Mouse (Mus musculus) kidney, adult 9 months (tissue): ENCODE measurements around the gene Mtap.

Source experiments
- DNase-seq: peaks from one replicate; pipeline ENCODE4 v3.0.0; 2022

Gene Mtap

DNA sequence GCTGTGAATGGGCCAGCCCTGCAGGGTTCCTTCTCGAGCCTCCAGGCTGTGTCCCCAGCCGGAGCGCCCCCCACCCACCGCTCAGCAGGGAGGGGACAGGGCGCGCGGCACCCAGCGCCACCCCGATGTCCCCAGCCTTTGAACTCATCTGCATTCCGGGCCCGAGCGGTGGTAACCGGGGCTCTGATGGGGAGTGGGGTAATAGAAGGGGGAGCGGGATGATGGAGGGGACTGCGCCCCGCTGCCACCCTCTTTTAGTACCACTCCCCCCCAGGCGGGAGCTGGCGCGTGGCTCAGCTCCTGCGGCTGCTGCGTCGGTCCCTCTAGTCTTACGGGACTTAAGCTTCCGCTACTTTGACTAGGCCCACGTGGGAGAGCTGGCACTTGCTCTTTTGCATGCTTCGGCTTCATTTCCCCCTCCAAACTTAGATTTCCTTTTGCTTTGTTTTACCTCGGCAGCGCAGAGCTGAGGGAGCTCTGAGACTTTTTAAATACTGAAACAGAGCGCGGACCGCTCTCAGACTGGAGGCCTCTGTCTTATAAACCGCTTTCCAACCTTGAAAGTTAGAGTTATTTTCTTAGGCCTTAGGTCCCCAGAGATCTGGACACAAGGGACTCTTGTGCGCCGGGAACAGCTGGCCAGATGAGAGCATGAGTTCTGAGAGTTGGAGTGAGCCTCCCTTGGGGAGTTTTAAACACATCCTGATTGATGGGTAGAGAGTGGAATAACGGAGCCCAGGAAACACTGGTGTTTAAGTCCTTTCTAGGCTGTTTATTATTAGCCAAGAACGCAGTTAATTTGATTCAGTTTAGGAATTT is 829 bp downstream of the Mtap start:
- peak; percentile 58 for DNase-seq

DNA sequence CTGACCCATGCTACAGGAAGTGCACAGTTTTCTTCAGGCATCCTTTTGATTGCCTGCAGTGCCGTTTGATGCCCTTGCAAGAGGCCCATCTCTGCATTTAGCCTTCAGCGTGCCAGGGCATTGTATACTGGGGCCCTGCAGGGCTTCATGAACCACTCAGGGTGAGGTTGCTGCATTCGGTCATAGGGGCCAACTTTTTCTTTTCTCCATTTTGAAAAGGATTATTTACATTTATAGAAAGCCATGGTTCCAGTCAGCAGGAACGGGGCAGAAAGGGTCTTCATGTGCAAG is 1.4 kb downstream of the Mtap start:
- no peak for DNase-seq

DNA sequence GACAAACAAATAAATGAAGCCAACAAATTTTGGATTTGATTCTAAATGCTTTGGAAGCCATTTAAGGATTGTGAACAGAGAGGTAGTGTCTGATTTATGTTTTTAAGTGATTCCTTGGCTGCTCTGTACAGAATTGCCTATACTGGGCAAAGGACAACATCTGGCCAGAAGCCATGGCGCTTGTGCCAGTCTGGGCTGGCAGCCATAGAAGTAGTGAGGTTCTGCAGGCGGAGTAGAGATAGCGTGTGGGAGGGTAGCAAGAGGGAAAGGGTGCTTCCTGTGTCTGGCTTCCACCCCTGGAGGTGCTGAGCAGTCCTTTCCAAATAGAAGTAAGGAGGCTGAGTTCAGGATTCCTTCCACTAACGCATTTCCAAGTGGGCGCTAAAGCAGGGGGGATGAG is 3.9 kb downstream of the Mtap start:
- DNase-seq = peak; percentile 50

DNA sequence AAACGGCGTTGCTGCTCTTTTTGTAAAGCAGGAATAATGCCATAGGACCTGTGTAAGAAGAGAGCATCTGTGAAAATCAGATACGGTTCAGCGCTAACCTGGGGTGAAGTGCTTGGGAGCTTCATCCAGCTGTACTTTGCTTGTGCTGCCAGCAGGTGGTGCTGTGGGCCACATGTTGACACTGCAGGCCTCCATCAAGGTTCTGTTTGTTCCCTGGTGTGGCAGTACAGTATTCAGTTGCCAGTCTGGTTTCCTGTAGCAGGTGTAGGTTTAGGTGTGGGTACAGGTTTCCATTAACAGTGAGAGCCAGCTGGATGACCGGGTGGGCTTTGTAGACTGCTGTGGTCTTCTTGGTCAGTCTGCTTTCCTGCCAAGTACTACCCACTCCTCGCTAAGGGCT is 8.5 kb downstream of the Mtap start:
- DNase-seq = peak; percentile 64

DNA sequence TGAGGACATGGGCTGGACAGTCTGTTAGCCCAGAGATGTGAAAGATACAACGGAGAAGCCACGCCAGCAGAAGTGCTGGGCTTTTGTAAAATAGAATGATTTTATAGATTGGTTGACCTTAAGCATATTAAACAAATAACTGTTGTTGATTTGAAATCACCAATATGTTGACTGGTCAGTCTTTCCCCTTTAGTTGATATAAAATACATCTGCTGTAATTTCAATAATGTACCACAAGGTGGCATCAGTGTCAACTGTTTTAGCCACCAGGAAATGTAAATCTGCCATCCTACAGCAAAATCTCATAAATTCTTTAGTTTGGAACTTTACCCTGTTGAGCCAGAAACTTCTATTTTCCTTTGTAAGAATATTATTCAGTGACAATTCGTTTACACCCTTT is 9.4 kb downstream of the Mtap start:
- peak; percentile 49 for DNase-seq

DNA sequence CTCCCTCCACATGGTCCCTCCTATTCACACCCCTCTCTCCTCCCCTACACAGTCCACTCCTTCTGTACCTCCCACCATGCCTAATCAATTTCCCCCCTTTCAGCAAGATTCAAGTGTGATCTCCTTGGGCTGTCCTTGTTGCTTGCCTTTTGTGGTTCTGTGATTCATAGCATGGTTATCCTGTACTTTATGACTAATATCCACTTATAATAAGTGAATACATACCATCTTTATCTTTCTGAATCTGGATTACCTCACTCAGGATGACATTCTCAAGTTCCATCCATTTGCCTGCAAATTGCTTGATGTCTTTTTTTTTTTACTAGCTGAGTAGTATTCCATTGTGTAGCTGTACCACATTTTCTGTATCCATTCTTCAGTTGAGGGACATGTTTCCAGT is 12.3 kb downstream of the Mtap start:
- DNase-seq = no peak

DNA sequence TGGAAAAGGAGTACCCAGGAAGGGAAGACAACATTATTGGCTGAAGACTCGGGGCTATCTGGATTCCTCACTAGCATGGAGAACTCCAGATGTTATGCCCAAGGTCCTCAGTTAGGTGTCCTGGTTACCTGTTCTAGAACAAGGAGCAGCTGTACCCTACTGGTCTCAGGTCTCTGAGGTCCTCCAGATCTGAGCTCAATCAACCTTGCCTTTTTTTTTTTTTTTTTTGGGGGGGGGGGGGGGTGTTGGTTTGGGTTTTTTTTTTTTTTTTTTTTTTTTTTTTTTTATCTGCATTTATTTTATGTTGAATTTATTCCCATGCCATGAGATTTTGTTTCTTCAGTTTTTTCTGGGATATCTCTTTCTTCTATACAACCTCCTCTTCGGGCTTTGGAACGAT is 24.5 kb downstream of the Mtap start:
- no peak for DNase-seq

DNA sequence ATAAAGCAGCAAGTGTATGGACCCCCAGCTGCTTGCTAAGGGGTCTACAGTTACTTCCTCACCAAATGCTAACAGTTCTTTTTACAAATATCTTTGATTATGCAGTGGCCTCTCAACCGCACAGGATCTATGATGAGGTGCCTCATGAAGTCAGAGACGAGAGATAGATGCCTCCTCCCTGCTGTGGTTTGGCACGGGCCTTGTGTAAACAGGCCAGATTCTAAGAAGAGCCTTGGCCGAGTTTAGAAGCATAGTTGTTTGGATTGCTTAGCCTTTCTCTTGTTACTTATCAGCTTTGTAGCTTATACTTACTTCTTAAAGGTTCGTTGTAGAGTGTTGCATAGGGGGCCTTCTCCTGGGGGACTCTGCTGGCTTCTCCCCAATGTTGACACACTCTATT is 25.6 kb downstream of the Mtap start:
- no peak for DNase-seq

DNA sequence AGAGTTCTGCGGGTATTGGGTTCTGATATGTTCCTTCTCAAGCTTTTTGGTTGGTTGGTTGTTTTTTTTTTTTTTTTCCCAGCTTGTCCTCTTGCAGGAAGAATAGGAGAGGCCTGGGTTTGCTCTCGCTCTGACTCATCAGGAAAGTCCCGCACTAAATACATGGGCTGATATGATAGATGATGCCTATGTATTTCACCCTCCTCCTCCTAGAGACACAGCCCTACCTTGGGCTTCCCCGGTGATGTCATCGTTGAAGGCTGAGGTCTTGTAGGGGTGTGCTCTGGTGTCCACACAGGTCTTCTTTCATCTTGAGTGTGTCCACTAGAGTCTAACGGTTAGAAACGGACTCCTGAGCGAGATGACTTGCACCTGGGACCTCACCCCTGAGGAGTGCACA is 26.7 kb downstream of the Mtap start:
- no peak for DNase-seq

DNA sequence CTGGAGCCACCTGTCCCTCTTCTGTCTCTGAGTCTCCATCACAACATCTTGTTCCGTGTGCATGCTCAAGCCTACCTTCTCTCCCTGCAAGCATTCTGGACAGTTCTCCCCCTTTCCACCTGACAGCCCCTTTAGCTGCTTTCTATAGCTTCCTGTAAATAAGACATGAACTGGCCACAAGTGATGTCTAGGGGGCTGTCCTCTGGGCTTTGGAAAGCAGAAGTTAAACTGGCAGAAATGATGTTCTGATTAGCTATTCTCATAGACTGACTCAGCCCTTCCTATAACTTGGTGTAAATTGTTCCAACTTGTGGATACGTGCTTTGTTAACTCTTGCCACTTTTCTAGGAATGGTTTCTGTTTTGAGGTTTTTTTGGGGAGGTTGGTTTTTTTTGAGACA is 27.8 kb downstream of the Mtap start:
- DNase-seq = no peak

DNA sequence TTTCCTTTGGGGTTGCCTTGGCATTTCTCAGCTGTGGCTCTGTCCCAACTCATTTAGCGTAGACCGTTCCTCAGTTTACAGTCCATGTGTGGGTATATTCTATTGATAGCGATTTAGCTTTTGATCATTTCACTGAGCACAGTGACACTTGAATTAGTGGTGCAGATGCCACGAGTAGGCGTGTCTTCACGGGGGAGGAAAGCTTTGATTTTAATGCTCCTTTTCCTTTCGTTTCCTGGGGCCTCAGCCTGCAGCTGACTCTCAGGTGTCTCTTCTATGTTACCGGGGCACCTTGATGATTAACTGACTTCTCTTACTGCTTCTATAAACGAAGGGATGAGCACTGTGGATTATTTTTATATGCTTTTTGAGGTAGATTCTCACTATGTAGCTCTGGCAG is 32.0 kb downstream of the Mtap start:
- DNase-seq = no peak

DNA sequence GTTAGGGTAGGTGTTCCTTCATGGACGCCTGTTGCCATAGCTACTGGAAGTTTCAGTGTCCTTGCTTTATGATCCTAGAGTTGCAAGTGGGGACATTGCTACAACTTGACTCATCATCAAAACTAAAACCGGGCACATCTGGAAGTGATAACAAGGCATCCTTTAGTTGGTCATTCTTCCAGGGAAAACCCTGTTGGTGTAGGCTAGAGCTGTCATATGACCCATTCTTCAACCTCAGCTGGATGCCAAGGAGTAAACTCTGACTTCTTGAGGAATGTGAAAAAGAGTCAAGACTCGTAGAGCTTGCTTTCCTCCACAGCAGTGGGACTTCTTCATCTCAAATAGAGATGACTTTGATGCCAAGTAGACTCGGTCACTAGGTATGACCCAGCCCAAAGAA is 32.8 kb downstream of the Mtap start:
- no peak for DNase-seq

DNA sequence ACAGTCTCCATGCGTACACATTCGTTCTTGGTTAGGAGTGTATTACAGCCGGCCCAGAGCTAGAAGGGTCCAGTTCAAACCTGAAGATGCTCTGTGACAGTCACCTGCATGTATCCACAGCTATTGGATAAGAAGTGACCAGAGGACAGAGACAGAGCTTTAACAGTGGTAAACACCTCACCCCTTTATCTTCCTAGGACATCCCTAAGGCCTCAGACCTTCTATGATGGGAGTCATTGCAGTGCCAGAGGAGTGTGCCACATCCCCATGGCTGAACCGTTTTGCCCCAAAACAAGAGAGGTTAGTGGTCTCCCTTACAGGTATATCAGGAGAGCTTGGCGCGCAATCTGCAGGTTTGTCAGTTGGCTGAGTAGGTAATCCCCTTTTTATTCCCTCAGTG is 34.0 kb downstream of the Mtap start:
- DNase-seq = no peak

DNA sequence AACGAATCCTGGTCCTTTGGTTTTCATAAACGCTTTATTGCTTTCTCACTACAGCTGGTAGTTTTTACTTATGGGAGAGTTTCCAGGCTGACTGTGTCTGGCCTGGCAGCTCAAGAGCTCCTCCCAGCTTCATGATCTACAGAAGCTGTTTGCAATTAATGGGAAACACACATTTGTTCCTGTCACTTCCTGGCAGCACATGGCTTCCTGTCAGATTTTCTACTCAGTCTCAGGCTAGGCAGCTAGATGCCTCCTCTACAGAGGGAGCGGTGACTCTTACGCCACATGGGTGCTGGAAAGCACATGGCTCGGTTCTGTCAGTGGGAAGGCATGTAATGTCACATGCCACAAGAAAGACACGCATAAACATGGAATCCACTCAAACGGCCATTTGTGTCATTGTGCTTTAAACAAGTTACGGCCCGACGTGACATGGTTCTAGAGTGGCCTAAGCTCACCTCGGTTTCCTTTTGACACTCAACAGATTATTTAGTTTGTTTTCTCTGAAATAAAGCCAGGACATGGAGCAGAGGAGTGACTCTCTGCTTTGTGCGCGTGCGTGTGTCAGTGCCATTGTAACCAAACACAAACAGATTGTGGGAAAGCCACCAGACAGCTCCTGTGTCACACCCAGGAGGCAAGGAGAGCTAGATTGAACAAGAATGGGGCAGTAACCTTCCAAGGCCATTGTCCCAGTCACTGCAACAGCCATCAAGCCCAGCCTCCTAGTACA is 36.1 kb downstream of the Mtap start:
- no peak for DNase-seq

DNA sequence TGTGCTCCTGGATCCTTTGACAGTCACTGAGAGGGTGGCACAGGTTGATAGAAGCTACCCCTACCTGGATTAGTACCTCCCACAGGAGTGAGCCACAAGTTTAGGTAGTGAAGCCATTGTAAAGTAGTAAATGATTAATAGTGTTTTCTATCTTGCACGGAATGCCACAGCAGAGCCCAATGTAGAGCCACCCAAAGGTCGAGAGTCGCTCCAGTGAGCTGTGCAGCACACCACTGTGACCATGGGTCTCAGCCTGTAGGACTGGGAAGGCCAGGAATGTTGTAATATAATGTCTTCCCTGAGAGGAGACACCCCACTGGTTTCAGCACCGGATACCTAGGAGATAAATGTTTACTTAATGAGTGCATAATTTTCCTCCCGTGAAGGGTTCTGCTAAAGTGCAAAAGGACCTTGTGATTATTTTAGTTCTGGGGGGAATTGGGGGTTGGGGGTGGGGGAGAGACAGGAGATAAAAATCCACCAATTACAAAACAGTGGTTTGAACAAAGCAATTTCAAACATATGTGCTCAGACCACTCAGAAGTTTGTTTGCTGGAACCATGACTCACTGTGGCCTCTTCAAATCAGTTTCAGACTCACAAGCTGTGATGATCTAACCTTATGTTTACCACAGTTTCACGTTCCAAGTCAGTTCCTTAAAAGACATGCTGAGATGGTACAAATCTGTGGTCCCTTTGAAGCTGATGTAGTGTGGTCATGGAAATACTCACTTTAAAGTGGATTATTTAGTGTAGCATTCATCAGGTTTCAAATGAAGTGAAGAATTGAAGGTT is 40.8 kb downstream of the Mtap start:
- no peak for DNase-seq

DNA sequence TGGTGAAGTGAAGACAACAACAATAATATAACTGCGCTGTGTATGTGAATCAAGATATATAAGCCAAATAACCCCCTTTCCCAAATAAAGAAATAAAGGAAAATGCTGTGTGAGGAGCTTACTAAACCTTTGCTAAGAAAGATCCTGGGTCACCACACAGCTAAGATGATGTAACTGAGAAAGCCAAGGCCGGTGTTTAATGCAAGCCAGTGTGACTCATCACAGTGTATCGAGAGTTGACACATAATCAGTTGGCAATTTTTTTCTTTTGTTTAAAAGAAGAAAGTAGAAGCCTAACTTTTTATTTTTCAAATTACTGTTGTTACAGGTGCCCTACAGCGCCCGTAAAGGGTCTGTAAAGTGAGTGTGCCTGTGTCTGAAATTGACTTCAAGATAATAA is 43.2 kb downstream of the Mtap start:
- no peak for DNase-seq

DNA sequence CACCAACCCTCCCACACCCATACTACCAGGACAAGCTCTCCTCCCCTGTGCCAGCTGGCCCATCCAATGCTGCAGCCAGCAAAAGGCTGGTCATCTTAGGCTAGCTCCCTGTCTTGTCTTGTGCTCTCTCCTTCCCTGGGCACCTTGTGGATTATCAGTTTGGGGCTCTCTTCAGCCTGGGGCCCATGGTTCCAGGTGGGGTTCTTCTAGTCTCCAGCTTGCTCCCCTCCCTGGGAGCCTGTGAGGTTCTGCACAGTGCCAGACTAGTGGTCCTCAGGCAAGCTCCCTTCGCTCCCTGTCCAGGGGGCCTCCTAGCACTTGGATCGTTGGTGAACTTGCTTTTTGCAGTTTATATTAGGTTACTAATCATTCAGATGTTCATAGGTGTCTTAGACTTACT is 44.7 kb downstream of the Mtap start:
- DNase-seq = no peak

DNA sequence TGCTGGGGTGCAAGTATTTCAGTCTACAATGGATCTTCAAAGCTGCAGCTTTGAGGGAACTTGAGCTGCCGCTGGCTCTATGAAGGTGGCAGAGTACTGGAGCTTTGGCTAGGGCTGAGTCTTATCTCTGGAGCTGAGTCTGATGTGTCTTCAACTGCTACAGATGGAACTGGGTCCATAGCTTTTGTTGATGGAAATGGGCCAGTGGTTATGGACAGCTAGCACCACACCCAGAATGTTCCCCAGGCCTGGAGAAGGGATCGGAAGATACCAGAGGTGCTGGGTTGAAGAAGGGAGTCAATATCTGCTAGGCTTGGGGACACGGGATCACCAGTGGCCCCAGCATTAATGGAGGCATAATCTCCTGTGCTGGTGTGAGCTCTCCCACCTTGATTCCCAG is 45.6 kb downstream of the Mtap start:
- no peak for DNase-seq

DNA sequence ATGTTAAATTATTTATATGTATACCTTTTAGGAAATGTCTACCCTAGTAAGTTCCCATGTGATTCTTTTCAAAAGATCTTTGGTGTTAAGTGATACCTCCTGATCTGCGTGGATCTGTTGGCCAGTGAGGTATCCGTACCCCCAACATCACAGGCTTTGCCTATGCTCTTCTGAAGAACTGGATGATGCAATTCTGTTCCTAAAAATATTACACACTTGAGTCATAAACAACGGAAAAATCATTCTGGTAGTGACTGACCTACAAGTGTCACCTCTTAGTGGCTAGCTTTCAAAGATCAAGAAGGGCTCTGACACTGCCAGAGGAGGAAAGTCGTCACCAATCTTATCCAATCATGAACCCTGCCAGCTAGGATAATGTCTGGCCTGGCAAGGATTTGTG is 58.6 kb downstream of the Mtap start:
- no peak for DNase-seq

DNA sequence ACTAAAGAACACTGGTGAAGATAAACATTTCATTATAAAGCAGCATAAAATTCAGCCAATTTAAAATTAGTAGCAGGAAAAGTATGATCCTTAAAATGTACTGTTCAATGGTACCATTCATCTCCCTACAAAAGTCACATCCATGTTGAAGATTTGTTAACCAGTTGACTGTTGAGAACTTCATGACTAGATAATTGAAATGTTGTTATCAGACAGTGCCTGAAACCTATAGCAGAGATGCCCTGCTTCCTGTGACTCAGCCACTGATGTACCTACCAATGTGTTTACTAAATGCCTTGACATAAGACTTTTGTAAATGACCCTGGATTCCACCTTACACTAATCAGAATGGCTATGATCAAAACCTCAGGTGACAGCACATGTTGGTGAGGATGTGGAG is 60.2 kb downstream of the Mtap start:
- DNase-seq = no peak

DNA sequence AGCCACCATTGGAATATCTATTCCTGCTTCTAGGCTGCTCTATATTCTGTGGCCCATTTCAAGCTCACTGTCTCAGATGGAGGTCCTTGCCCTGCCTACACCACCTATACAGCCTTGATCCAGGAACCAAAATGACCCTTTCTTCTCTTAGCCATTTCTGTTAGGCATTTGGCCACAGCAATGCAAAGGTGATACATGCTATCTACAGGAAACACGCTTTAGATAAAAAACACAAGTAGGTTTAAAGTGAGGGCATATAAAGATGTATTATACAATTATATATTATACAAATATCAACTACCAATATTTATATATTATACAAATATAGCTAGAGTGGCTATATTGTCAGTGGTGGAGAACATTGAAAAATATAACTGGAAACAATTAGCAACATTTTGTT is 63.9 kb downstream of the Mtap start:
- DNase-seq = no peak

DNA sequence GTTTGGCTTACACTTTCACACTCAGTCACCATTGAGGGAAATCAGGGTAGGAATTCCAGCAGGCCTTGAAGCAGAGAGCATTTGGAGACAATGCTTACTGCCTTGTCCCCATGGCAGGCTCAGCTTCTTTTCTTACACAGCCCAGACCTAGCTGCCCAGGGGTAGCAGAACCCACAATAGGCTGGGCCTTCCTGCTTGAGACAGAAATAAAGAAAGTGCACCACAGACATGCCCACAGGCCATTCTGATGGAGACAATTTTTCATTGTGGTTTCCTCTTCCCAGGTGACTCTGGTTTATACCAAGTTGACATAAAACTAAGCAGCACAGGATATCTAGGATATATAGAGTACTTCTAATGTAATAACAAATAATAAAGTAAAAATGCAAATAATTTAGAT is 72.4 kb downstream of the Mtap start:
- no peak for DNase-seq

DNA sequence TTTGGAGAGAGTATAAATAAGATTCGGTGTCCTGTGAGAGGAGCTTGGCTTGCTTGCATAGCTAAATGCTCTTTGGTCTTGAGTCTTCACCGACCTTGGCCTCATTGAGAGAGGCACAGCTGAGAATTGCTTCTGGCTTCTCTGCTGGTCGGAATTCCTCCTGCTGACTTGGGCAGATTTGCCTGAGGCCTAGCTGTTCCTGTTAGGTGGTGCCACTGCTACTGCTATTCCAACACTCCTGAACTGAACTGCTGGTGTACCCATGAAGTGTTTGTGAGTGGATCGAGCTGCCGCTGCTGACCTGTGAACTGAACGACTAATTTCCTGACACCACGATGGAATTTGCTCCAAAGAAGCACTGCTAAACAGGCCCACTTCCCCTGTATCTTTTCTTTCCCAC is 73.4 kb downstream of the Mtap start:
- DNase-seq = no peak

DNA sequence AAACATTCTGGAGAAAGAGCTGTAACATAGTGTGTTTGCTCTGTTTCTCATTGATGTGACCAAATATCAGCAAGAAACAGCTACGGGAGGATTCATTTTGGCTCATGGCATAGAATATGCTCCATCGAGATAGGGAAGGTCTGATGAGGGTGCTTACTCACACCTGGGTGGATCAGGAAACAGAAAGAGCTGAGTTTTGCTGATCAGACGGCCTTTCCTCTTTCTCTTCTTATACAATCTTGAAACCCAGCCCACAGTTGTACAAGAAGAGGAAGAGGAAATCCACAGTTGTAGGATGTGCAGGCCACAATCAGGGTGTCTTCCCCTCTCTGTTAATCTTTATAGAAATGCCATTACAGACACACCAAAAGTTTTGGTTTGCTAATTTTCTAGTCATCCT is 75.3 kb downstream of the Mtap start:
- DNase-seq = no peak
